Mouse (Mus musculus) MEL (cell line): ENCODE measurements around the gene Cdyl. TPM values are rescaled to one million over a fixed set of nuclear protein-coding genes. Genes with fewer than 3 reads are reported as not detected.

Experiments
- DNase-seq: peaks from one replicate; pipeline ENCODE4 v3.0.0; 2011; ENCODE audit warnings: low read depth, low spot score
- H3K27ac ChIP-seq: 2 replicates; pipeline ENCODE4 v1.5.1; 2012; ENCODE audit warnings: low read depth, mild to moderate bottlenecking, control low read depth, low read length, moderate library complexity; ENCODE audit not compliant: control insufficient read depth
- H3K27me3 ChIP-seq, 2 experiments: fragments of 150-350 bp in 1 of 2; sonication (generic) in 1 of 2; 2 replicates each; pipeline ENCODE4 v1.6.1; 2012; ENCODE audit warnings: low read length in 2 of 2, mild to moderate bottlenecking in 2 of 2, improper control_type of control experiment in 1 of 2, moderate library complexity in 1 of 2; ENCODE audit not compliant: insufficient read depth in 2 of 2, control insufficient read depth in 1 of 2
- H3K36me3 ChIP-seq, 2 experiments: 2 replicates each; pipeline ENCODE4 v1.6.1; 2012 to 2014; ENCODE audit warnings: low read length in 2 of 2, improper control_type of control experiment in 1 of 2, inconsistent platforms in 1 of 2, mild to moderate bottlenecking in 1 of 2; ENCODE audit not compliant: insufficient read depth in 2 of 2, control insufficient read depth in 1 of 2
- H3K4me1 ChIP-seq, 2 experiments: fragments of 150-350 bp in 1 of 2; sonication (generic) in 1 of 2; 2 replicates each; pipeline ENCODE4 v1.6.1; 2012; ENCODE audit warnings: low read length in 2 of 2, improper control_type of control experiment in 1 of 2, mild to moderate bottlenecking in 1 of 2; ENCODE audit not compliant: insufficient read depth in 2 of 2, control insufficient read depth in 1 of 2
- H3K4me3 ChIP-seq, 2 experiments: fragments of 150-350 bp in 1 of 2; sonication (generic) in 1 of 2; 2 replicates each; pipeline ENCODE4 v1.5.1; 2012; ENCODE audit warnings: low read depth in 2 of 2, low read length in 2 of 2, mild to moderate bottlenecking in 2 of 2, moderate library complexity in 2 of 2, control low read depth in 1 of 2, improper control_type of control experiment in 1 of 2; ENCODE audit not compliant: control insufficient read depth in 1 of 2, insufficient read depth in 1 of 2
- H3K79me2 ChIP-seq: 2 replicates; pipeline ENCODE4 v1.6.1; 2012; ENCODE audit warnings: mild to moderate bottlenecking, low read length, moderate library complexity; ENCODE audit not compliant: control insufficient read depth, poor library complexity, insufficient read depth
- H3K9ac ChIP-seq: 2 replicates; pipeline ENCODE4 v1.6.1; 2012; ENCODE audit warnings: low read depth, mild to moderate bottlenecking, control low read depth, low read length, moderate library complexity; ENCODE audit not compliant: control insufficient read depth, poor library complexity, severe bottlenecking
- H3K9me3 ChIP-seq: fragments of 150-350 bp; sonication (generic); replicated peaks from 2 replicates; pipeline ENCODE4 v1.6.1; 2012; ENCODE audit warnings: mild to moderate bottlenecking, low read length, improper control_type of control experiment, moderate library complexity; ENCODE audit not compliant: insufficient read depth
- CHD2 ChIP-seq: IDR thresholded peaks from 2 replicates; pipeline ENCODE4 v1.6.1; 2011; ENCODE audit warnings: low read length, improper control_type of control experiment
- CTCF ChIP-seq, 3 experiments: IDR thresholded peaks in 2 of 3; conservative IDR thresholded peaks in 1 of 3; 2 replicates each; pipeline ENCODE4 v1.5.1; 2011 to 2012; ENCODE audit warnings: low read length in 3 of 3, low read depth in 2 of 3, mild to moderate bottlenecking in 2 of 3, improper control_type of control experiment in 1 of 3, inconsistent platforms in 1 of 3, mixed read lengths in 1 of 3, moderate library complexity in 1 of 3; ENCODE audit not compliant: control insufficient read depth in 1 of 3, insufficient read depth in 1 of 3, poor library complexity in 1 of 3, severe bottlenecking in 1 of 3
- E2F4 ChIP-seq: IDR thresholded peaks from 2 replicates; pipeline ENCODE4 v1.6.1; 2011; ENCODE audit warnings: low read depth, low read length, improper control_type of control experiment, borderline replicate concordance
- ELF1 ChIP-seq: IDR thresholded peaks from 2 replicates; pipeline ENCODE4 v1.6.1; 2014; ENCODE audit warnings: low read depth, mild to moderate bottlenecking, inconsistent platforms, low read length, improper control_type of control experiment, moderate library complexity
- EP300 ChIP-seq, 2 experiments: IDR thresholded peaks; 2 replicates each; pipeline ENCODE4 v1.6.1; 2011; ENCODE audit warnings: improper control_type of control experiment in 2 of 2, low read length in 2 of 2, low read depth in 1 of 2, mild to moderate bottlenecking in 1 of 2
- GABPA ChIP-seq: IDR thresholded peaks from 2 replicates; pipeline ENCODE4 v1.6.1; 2012; ENCODE audit warnings: low read depth, mild to moderate bottlenecking, inconsistent platforms, low read length, improper control_type of control experiment, moderate library complexity
- GATA1 ChIP-seq: IDR thresholded peaks from 2 replicates; pipeline ENCODE4 v1.6.1; 2011; ENCODE audit warnings: low read depth, low read length, improper control_type of control experiment
- HCFC1 ChIP-seq: IDR thresholded peaks from 2 replicates; pipeline ENCODE4 v1.6.1; 2012; ENCODE audit warnings: low read depth, mild to moderate bottlenecking, inconsistent platforms, low read length, improper control_type of control experiment, moderate library complexity
- MAFK ChIP-seq: IDR thresholded peaks from 2 replicates; pipeline ENCODE4 v1.6.1; 2011; ENCODE audit warnings: low read depth, mild to moderate bottlenecking, low read length, improper control_type of control experiment, borderline replicate concordance
- MXI1 ChIP-seq: IDR thresholded peaks from 2 replicates; pipeline ENCODE4 v1.6.1; 2011; ENCODE audit warnings: mild to moderate bottlenecking, low read depth, low read length, improper control_type of control experiment
- MYC ChIP-seq: IDR thresholded peaks from 2 replicates; pipeline ENCODE4 v1.6.1; 2011; ENCODE audit warnings: low read depth, mild to moderate bottlenecking, low read length, improper control_type of control experiment, moderate library complexity
- NRF1 ChIP-seq: IDR thresholded peaks from 2 replicates; pipeline ENCODE4 v1.6.1; 2014; ENCODE audit warnings: low read depth, mild to moderate bottlenecking, inconsistent platforms, low read length, improper control_type of control experiment, moderate library complexity; ENCODE audit not compliant: poor library complexity, insufficient read depth, severe bottlenecking
- POLR2AphosphoS5 ChIP-seq: IDR thresholded peaks from 2 replicates; pipeline ENCODE4 v1.6.1; 2012; ENCODE audit warnings: low read depth, borderline replicate concordance, mild to moderate bottlenecking, inconsistent platforms, low read length, moderate library complexity, mixed read lengths
- RAD21 ChIP-seq: IDR thresholded peaks from 2 replicates; pipeline ENCODE4 v1.6.1; 2011; ENCODE audit warnings: mild to moderate bottlenecking, low read depth, low read length, improper control_type of control experiment
- RCOR1 ChIP-seq: IDR thresholded peaks from 2 replicates; pipeline ENCODE4 v1.6.1; 2012; ENCODE audit warnings: low read depth, mild to moderate bottlenecking, inconsistent platforms, low read length, improper control_type of control experiment
- SMC3 ChIP-seq: IDR thresholded peaks from 2 replicates; pipeline ENCODE4 v1.6.1; 2011; ENCODE audit warnings: low read depth, low read length, improper control_type of control experiment
- TAL1 ChIP-seq: IDR thresholded peaks from 2 replicates; pipeline ENCODE4 v1.6.1; 2012; ENCODE audit warnings: mild to moderate bottlenecking, inconsistent platforms, low read length, moderate library complexity, mixed read lengths
- TBP ChIP-seq: IDR thresholded peaks from 2 replicates; pipeline ENCODE4 v1.8.0; 2011; ENCODE audit warnings: low read depth, low read length, improper control_type of control experiment
- TCF12 ChIP-seq: IDR thresholded peaks from 2 replicates; pipeline ENCODE4 v1.6.1; 2014; ENCODE audit warnings: low read depth, mild to moderate bottlenecking, inconsistent platforms, low read length, improper control_type of control experiment, moderate library complexity
- UBTF ChIP-seq: IDR thresholded peaks from 2 replicates; pipeline ENCODE4 v1.6.1; 2012; ENCODE audit warnings: low read depth, mild to moderate bottlenecking, inconsistent platforms, low read length, improper control_type of control experiment, moderate library complexity, borderline replicate concordance; ENCODE audit not compliant: insufficient read depth
- ZC3H11A ChIP-seq: IDR thresholded peaks from 2 replicates; pipeline ENCODE4 v1.6.1; 2012; ENCODE audit warnings: low read depth, mild to moderate bottlenecking, inconsistent platforms, low read length, improper control_type of control experiment
- ZMIZ1 ChIP-seq: IDR thresholded peaks from 2 replicates; pipeline ENCODE4 v1.6.1; 2012; ENCODE audit warnings: low read depth, mild to moderate bottlenecking, inconsistent platforms, low read length, improper control_type of control experiment, moderate library complexity
- ZNF384 ChIP-seq: IDR thresholded peaks from 2 replicates; pipeline ENCODE4 v1.6.1; 2012; ENCODE audit warnings: low read depth, mild to moderate bottlenecking, inconsistent platforms, low read length, improper control_type of control experiment
- polyA plus RNA-seq, 2 experiments: library from polyadenylated mRNA; stranded (reverse) in 1 of 2; unstranded in 1 of 2; fragments of >175 nt in 1 of 2; fragments of >200 nt in 1 of 2; gene quantifications; 2 replicates each; pipeline versions ENCODE4 v1.2.1 to v1.2.4; 2012; ENCODE audit warnings: low replicate concordance in 2 of 2, low read depth in 1 of 2; ENCODE audit not compliant: insufficient read length in 2 of 2, insufficient read depth in 1 of 2, missing spikeins in 1 of 2
- total RNA-seq: library from RNA; depleted of rRNA; stranded (reverse); fragments of 300-350 nt; gene quantifications from 2 replicates; pipeline ENCODE4 v1.2.3, GENCODE M21; 2012

The Cdyl gene
- total and polyA plus RNA-seq, 3 experiments = 8.9 to 32.2 TPM; not detected in 1

DNA sequence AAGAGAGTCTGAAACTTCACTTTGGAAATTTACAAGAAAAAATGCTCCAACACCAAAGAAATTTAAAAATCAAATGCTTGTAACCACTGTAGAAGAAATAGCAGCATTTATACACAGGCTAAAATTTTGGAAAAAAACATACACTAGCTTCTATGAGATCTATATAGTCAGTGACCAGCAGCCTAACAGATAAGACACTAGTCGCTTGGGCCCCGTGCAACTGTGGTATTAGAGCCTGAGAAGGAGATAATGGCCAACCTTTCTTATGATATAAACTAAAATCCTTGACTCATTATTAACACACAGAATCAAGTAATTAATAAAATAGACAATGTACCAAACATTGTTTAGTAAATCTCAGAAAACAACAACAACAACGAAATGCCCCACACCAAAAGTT lies 66.4 kb downstream of the Cdyl start:
- TF ChIP-seq MYC (no peak), UBTF (no peak), CTCF (IDR thresholded peaks at IDR 0.05 in 2 of 3, conservative IDR thresholded peaks at IDR 0.05 in 1 of 3; ENCODE audit: control insufficient read depth in 1 of 3, insufficient read depth in 1 of 3, low read depth in 2 of 3, low read length in 3 of 3, poor library complexity in 1 of 3, severe bottlenecking in 1 of 3) (no peak), POLR2AphosphoS5 (no peak), ZNF384 (no peak), TAL1 (no peak), TCF12 (no peak), RAD21 (no peak), ELF1 (no peak), TBP (no peak), MXI1 (no peak), HCFC1 (no peak), GABPA (no peak), MAFK (no peak), ZMIZ1 (no peak), CHD2 (no peak), ZC3H11A (no peak), NRF1 (no peak)
- Histone ChIP-seq H3K9ac (no peak overlapping the region), H3K27ac (no peak overlapping the region), H3K9me3 (no peaks in the 10 kb centered on the region), H3K4me1 (no peaks in the 10 kb centered on the region), H3K27me3 (no peaks in the 10 kb centered on the region), H3K79me2 (no peaks in the 10 kb centered on the region), H3K4me3 (no peak overlapping the region), H3K36me3 (no peaks in the 10 kb centered on the region)
- no peak for DNase-seq

DNA sequence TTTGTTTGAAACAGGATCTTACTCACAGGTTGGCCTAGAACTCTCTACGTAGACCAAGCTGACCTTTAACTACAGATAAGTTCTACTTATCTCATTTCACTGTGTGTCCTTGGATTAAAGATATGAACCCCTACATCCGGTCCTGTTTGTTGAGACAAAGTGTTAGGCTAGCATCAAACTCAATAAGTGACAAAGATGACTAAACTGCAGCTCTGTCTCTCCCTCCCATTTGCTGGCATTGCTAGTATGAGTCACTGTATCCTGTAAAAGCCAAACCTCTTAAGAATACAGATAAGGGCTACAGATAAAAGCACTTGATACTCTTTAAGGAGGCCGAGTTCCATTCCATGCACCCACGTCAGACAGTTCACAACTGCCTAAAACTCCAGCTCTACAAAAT lies 72.5 kb downstream of the Cdyl start:
- H3K9ac ChIP-seq = no peak overlapping the region
- TF ChIP-seq TBP (no peak), GATA1 (peak; percentile 49; the same call in 1 of the 2 replicates), E2F4 (no peak), GABPA (no peak), TAL1 (no peak), SMC3 (0 out of 2 replicates have a peak, but pooled peaks have one; percentile 16), EP300 (IDR thresholded peaks at IDR 0.05; ENCODE audit: low read depth in 1 of 2, low read length in 2 of 2) (peak; percentile 24 to 48; a peak in 3 of 4 replicates), ZC3H11A (no peak), RCOR1 (no peak)
- TF ChIP-seq, all 39 proteins: peak for 3
- Histone ChIP-seq H3K9me3 (no peaks in the 10 kb centered on the region), H3K4me3 (no peak overlapping the region), H3K36me3 (no peaks in the 10 kb centered on the region; a peak in 1 of 4 replicates), H3K27ac (no peak overlapping the region), H3K27me3 (no peaks in the 10 kb centered on the region), H3K79me2 (no peaks in the 10 kb centered on the region), H3K4me1 (no peaks in the 10 kb centered on the region)
- peak; percentile 38 for DNase-seq
